Mouse (Mus musculus) hindbrain, embryonic 11.5 days (tissue): ENCODE results near the gene Rara. TPM values are rescaled to one million over a fixed set of nuclear protein-coding genes. Genes with fewer than 3 reads are reported as not detected.

Source experiments
- ATAC-seq: fragments of 200-750 bp; cut with Nextera tagmentation; 2 replicates; pipeline ENCODE4 v1.8.0; 2017; ENCODE audit warnings: mild to moderate bottlenecking, moderate TSS enrichment, moderate library complexity; ENCODE audit not compliant: low FRiP score
- DNase-seq: peaks from one replicate; pipeline ENCODE4 v3.0.0-alpha.2; 2015; ENCODE audit warnings: low spot score
- H3K27ac ChIP-seq: fragments of 300-500 bp; sonication (generic); 2 replicates; pipeline ENCODE4 v1.5.1; 2014; ENCODE audit warnings: mild to moderate bottlenecking, low read depth, low read length
- H3K27me3 ChIP-seq: fragments of 300-500 bp; sonication (generic); 2 replicates; pipeline ENCODE4 v1.6.1; 2014; ENCODE audit warnings: mild to moderate bottlenecking, low read length, moderate library complexity, mixed read lengths; ENCODE audit not compliant: control insufficient read depth, insufficient read depth
- H3K36me3 ChIP-seq: fragments of 300-500 bp; sonication (generic); 2 replicates; pipeline ENCODE4 v1.6.1; 2014; ENCODE audit warnings: mild to moderate bottlenecking, low read length, moderate library complexity, mixed read lengths; ENCODE audit not compliant: control insufficient read depth, insufficient read depth
- H3K4me1 ChIP-seq: fragments of 300-500 bp; sonication (generic); replicated peaks from 2 replicates; pipeline ENCODE4 v1.6.1; 2014; ENCODE audit warnings: low read length, mixed read lengths; ENCODE audit not compliant: control insufficient read depth, insufficient read depth
- H3K4me2 ChIP-seq: fragments of 300-500 bp; sonication (generic); replicated peaks from 2 replicates; pipeline ENCODE4 v1.6.1; 2014; ENCODE audit warnings: mild to moderate bottlenecking, low read depth, low read length
- H3K4me3 ChIP-seq: fragments of 300-500 bp; sonication (generic); 2 replicates; pipeline ENCODE4 v1.5.1; 2014; ENCODE audit warnings: low read depth, low read length
- H3K9ac ChIP-seq: fragments of 300-500 bp; sonication (generic); 2 replicates; pipeline ENCODE4 v1.6.1; 2014; ENCODE audit warnings: low read depth, low read length
- H3K9me3 ChIP-seq: fragments of 300-500 bp; sonication (generic); 2 replicates; pipeline ENCODE4 v1.6.1; 2016; ENCODE audit warnings: low read length; ENCODE audit not compliant: control insufficient read depth
- WGBS: fragments of 180-500 bp; shearing (Covaris S2); extraction: QIAGEN DNeasy Blood & Tissue Kit; methylation state at CpG from one replicate; pipeline ENCODE4 v1.1.7; 2014; 5-methylcytosine and 5-hydroxymethylcytosine counted together
- polyA plus RNA-seq: library from polyadenylated mRNA; unstranded; fragments of >200 nt; fragmentation: Nextera tagmentation; extraction: Ambion mirVana; gene quantifications from 2 replicates; pipeline ENCODE4 v1.2.1, GENCODE M21; 2014

Gene Rara
- polyA plus RNA-seq, 1 experiment from 2014 or later = 51.2 TPM

DNA sequence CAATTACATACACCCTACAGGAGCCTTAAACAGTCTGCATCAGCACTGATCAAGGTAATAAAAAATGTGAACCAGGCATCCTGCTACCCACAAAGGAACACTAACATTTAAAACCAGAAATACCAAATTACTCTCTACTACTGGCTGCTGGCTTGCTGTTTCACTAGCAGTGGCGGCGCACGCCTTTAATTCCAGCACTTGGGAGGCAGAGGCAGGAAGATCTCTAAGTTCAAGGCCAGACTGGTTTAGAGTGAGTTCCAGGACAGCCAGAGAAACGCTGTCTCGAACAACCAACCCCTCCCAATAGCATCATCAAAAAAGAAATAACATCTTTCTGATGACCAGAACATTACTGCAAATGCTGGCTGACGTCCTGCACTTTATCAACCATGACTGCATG lies 92.2 kb downstream of the Rara start:
- Histone ChIP-seq H3K9me3 (no peaks in the 10 kb centered on the region), H3K4me3 (no peak overlapping the region), H3K27ac (no peak overlapping the region), H3K4me2 (no peak overlapping the region), H3K4me1 (peaks cover 2% of the 10 kb centered on the region), H3K36me3 (peaks cover 10% of the 10 kb centered on the region; the same call in 1 of the 2 replicates), H3K27me3 (no peaks in the 10 kb centered on the region), H3K9ac (no peak overlapping the region)
- WGBS = 96% methylated on average over 6 of the region's 6 CpGs
- DNase-seq (no peak), ATAC-seq (no peak)

DNA sequence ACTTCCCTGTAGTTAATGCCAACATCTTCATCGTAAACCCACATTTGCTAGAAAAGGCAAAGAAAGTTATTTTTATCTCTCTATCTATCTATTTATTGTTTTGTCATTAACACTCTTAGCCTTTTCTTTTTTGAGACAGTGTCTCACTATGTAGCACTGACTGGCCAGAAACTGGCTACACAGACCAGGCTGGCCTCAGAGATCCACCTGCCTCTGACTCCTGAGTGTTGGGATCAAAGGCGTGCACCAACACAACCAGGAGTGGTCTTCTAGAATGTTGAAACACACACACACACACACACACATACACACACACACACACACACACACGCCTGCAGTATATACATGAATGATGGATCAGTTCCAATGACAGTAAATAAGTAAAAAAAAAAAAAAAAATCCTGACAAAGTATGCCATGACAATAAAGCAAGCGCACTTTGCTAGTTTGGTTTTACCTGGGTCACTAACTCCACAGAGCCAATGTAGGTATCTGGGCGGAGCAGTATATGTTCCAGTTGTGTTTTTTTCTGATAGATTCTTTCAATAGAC lies 94.8 kb downstream of the Rara start:
- H3K27me3 ChIP-seq = no peaks in the 10 kb centered on the region
- H3K9ac ChIP-seq = peak overlapping the region; percentile 85; the same call in 1 of the 2 replicates

DNA sequence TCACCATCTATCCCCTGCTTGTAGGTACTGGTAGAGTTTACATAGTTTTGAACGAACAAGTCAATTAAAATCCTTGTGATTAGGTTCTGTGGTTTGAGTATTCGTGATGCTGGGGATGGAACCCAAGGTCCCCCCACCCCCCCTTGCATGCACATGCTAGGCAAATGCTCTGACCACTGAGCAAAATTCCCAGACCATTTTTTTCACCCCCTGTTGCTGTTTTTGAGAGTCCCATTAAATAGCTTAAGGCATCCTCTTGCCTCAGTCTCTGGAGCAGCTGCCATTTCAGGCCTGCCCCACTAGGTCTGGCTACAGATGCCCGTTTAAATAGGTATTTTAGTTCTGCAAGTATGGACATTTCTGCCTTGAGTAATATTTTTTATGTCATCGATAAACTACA lies 95.5 kb downstream of the Rara start:
- no peak for DNase-seq
- no peak for ATAC-seq
- Histone ChIP-seq H3K9ac (peak overlapping the region; percentile 85), H3K27ac (no peak overlapping the region), H3K27me3 (no peaks in the 10 kb centered on the region), H3K36me3 (peaks cover 7% of the 10 kb centered on the region; the same call in 1 of the 2 replicates), H3K9me3 (no peaks in the 10 kb centered on the region), H3K4me3 (peak overlapping the region; percentile 69), H3K4me1 (peaks cover 2% of the 10 kb centered on the region), H3K4me2 (peak overlapping the region; percentile 64)
- WGBS = 8% methylated on average over 4 of the region's 4 CpGs

More for the DNA sequence above, 94.8 kb downstream of the Rara start:
- Histone ChIP-seq H3K4me2 (peak overlapping the region; percentile 64), H3K36me3 (peaks cover 10% of the 10 kb centered on the region; the same call in 1 of the 2 replicates), H3K9me3 (no peaks in the 10 kb centered on the region), H3K4me3 (peak overlapping the region; percentile 69), H3K27ac (no peak overlapping the region), H3K4me1 (peaks cover 2% of the 10 kb centered on the region)
- ATAC-seq = no peak
- no peak for DNase-seq
- WGBS = 81% methylated on average over 5 of the region's 5 CpGs

GRCm38 (mm10) chr11:99023500-99024467 lies 96.2 kb downstream of the Rara start, which contains the start of gene Top2a:
TSS of gene Top2a (minus strand) at chr11:99024189.
- Histone ChIP-seq H3K4me1 (peaks cover 2% of the 10 kb centered on the region), H3K9ac (peak within 1 kb of the TSS; percentile 85), H3K9me3 (no peaks in the 10 kb centered on the region), H3K27ac (peak within 1 kb of the TSS; percentile 65; the same call in 1 of the 2 replicates), H3K36me3 (0 out of 2 replicates have a peak, but pooled peaks cover 5% of the 10 kb centered on the region), H3K4me2 (peak within 1 kb of the TSS; percentile 64), H3K4me3 (peak within 1 kb of the TSS; percentile 69), H3K27me3 (no peaks in the 10 kb centered on the region)
- ATAC-seq (peak; percentile 96), DNase-seq (peak; percentile 99)
- under 1% methylated on average over 54 of the region's 54 CpGs for WGBS

Other genes starting within 250 kb of the Rara start
- 154 and 155 TPM in 2 replicates for gene Psmd3, start 245.3 kb upstream of the Rara start, polyA plus RNA-seq
- not detected in 2 replicates for gene Csf3, start 226.6 kb upstream of the Rara start, polyA plus RNA-seq
- gene Med24, start 198.4 kb upstream of the Rara start, polyA plus RNA-seq = 47.3 and 60.8 TPM in 2 replicates
- 34.7 and 41.4 TPM in 2 replicates for gene Thra, start 187.2 kb upstream of the Rara start, polyA plus RNA-seq
- 0.92 and 1.4 TPM in 2 replicates for gene Nr1d1, start 152.5 kb upstream of the Rara start, polyA plus RNA-seq
- 25.0 and 28.0 TPM in 2 replicates for gene Msl1, start 132.3 kb upstream of the Rara start, polyA plus RNA-seq
- gene Casc3, start 122.9 kb upstream of the Rara start, polyA plus RNA-seq = 44.6 and 49.6 TPM in 2 replicates
- 2.0 and 2.2 TPM in 2 replicates for gene Rapgefl1, start 91.0 kb upstream of the Rara start, polyA plus RNA-seq
- gene Wipf2, start 64.2 kb upstream of the Rara start, polyA plus RNA-seq = 5.1 and 5.4 TPM in 2 replicates
- 33.1 and 39.0 TPM in 2 replicates for gene Cdc6, start 20.0 kb upstream of the Rara start, polyA plus RNA-seq
- gene Gjd3, start 55.2 kb downstream of the Rara start, polyA plus RNA-seq = 0.28 and 0.74 TPM in 2 replicates
- gene Top2a, start 96.4 kb downstream of the Rara start, polyA plus RNA-seq = 332 and 333 TPM in 2 replicates
- gene Igfbp4, start 113.4 kb downstream of the Rara start, polyA plus RNA-seq = 288 and 295 TPM in 2 replicates
- 0.50 and 1.1 TPM in 2 replicates for gene Tns4, start 161.5 kb downstream of the Rara start, polyA plus RNA-seq
- 0.17 and 0.31 TPM in 2 replicates for gene Ccr7, start 227.3 kb downstream of the Rara start, polyA plus RNA-seq